In genomic region chr10:25928861-25929368, GRCm38 (mm10) we compare ENCODE assay signal across 11 mouse cellular contexts.
DNase-seq lines count a peak whose midpoint lies in the region; ATAC-seq lines count a peak whose summit lies in the region.
"Had no signal": no experiment of that assay in that cellular context is flagged by ENCODE, and none has a peak within 500 bp of the region (broad histone marks: within the 10 kb centered on the region; RNA-seq: fewer than 3 reads in every experiment).

No protein-coding gene starts in this region.

- H3K4me1 ChIP-seq in kidney, embryonic 14.5 days (ENCODE audit: control insufficient read depth, insufficient read depth, low read length) = peaks cover 12% of the 10 kb centered on the region; the same call in 1 of the 2 replicates
- H3K4me1 ChIP-seq in forebrain, embryonic 10.5 days = peaks cover 26% of the 10 kb centered on the region
- peaks cover 22% of the 10 kb centered on the region for H3K4me1 ChIP-seq in intestine, embryonic 16.5 days (ENCODE audit: control insufficient read depth, insufficient read depth, low read length)
- H3K4me1 ChIP-seq in neural tube, embryonic 13.5 days (replicated peaks) = peaks cover 19% of the 10 kb centered on the region

- H3K27me3 ChIP-seq in kidney, embryonic 14.5 days (ENCODE audit: control insufficient read depth, insufficient read depth, low read length) = no peaks in the 10 kb centered on the region
- 0 out of 2 replicates have a peak, but pooled peaks cover 4% of the 10 kb centered on the region for H3K27me3 ChIP-seq in forebrain, embryonic 10.5 days (ENCODE audit: poor library complexity, severe bottlenecking)
- H3K27me3 ChIP-seq in intestine, embryonic 16.5 days (replicated peaks; ENCODE audit: control insufficient read depth, insufficient read depth, low read length) = no peaks in the 10 kb centered on the region
- no peaks in the 10 kb centered on the region for H3K27me3 ChIP-seq in neural tube, embryonic 13.5 days
- H3K27me3 ChIP-seq: CH12.LX had no signal

- no peaks in the 10 kb centered on the region for H3K36me3 ChIP-seq in kidney, embryonic 14.5 days (ENCODE audit: control insufficient read depth, insufficient read depth, low read length)
- H3K36me3 ChIP-seq in forebrain, embryonic 10.5 days (replicated peaks) = no peaks in the 10 kb centered on the region
- no peaks in the 10 kb centered on the region for H3K36me3 ChIP-seq in intestine, embryonic 16.5 days (ENCODE audit: control insufficient read depth, insufficient read depth, low read length)
- no peaks in the 10 kb centered on the region for H3K36me3 ChIP-seq in neural tube, embryonic 13.5 days

- no peak overlapping the region for H3K27ac ChIP-seq in kidney, embryonic 14.5 days (ENCODE audit: low read depth, low read length)
- H3K27ac ChIP-seq in forebrain, embryonic 10.5 days = peak overlapping the region; percentile 64
- H3K27ac ChIP-seq in intestine, embryonic 16.5 days (ENCODE audit: low read length) = peak overlapping the region; percentile 46; the same call in 1 of the 2 replicates
- no peak overlapping the region for H3K27ac ChIP-seq in neural tube, embryonic 13.5 days (replicated peaks)

- no peaks in the 10 kb centered on the region for H3K9me3 ChIP-seq in kidney, embryonic 14.5 days (ENCODE audit: control insufficient read depth, low read length)
- H3K9me3 ChIP-seq in forebrain, embryonic 10.5 days = no peaks in the 10 kb centered on the region
- no peaks in the 10 kb centered on the region for H3K9me3 ChIP-seq in intestine, embryonic 16.5 days (ENCODE audit: control insufficient read depth, low read length)
- no peaks in the 10 kb centered on the region for H3K9me3 ChIP-seq in neural tube, embryonic 13.5 days

- WGBS in kidney, embryonic 14.5 days = 14% methylated on average over 8 of the region's 8 CpGs
- 41% methylated on average over 8 of the region's 8 CpGs for WGBS in forebrain, embryonic 10.5 days
- 30% methylated on average over 8 of the region's 8 CpGs for WGBS in intestine, embryonic 16.5 days
- 29% methylated on average over 8 of the region's 8 CpGs for WGBS in neural tube, embryonic 13.5 days

- H3K9ac ChIP-seq in kidney, embryonic 14.5 days (ENCODE audit: low read depth, low read length) = no peak overlapping the region
- H3K9ac ChIP-seq in intestine, embryonic 16.5 days (ENCODE audit: low read depth, low read length) = no peak overlapping the region
- H3K9ac ChIP-seq in neural tube, embryonic 13.5 days = no peak overlapping the region

- intact Hi-C loops in left cerebral cortex, postnatal 36 days (cut with DNase I) = no loop called here

- ATAC-seq in kidney, embryonic 14.5 days (ENCODE audit: low FRiP score, low TSS enrichment) = peak; percentile 76
- ATAC-seq in intestine, embryonic 16.5 days = peak; percentile 37
- peak; percentile 57; the same call in 1 of the 2 replicates for ATAC-seq in neural tube, embryonic 13.5 days (ENCODE audit: low read depth)

- DNase-seq in kidney, adult 11 months = no peak
- DNase-seq in forebrain, embryonic 10.5 days (ENCODE audit: extremely low spot score, low spot score) = no peak
- no peak for DNase-seq in left cerebral cortex, postnatal 36 days (ENCODE audit: low spot score in 2 of 2)
- no peak for DNase-seq in testis, postnatal 10 days (ENCODE audit: low spot score)
- DNase-seq in left cerebral cortex, adult 18-20 months (ENCODE audit: low spot score in 2 of 2) = no peak
- DNase-seq: cerebellum, adult 11 months; thymus, postnatal 25 days had no signal

- no peak overlapping the region for H3K4me3 ChIP-seq in kidney, embryonic 14.5 days (ENCODE audit: low read length)
- no peak overlapping the region for H3K4me3 ChIP-seq in forebrain, embryonic 10.5 days
- H3K4me3 ChIP-seq in intestine, embryonic 16.5 days (ENCODE audit: low read length) = no peak overlapping the region
- H3K4me3 ChIP-seq in neural tube, embryonic 13.5 days = no peak overlapping the region

- no peak overlapping the region for H3K4me2 ChIP-seq in kidney, embryonic 14.5 days (replicated peaks; ENCODE audit: low read depth, low read length)
- no peak overlapping the region for H3K4me2 ChIP-seq in intestine, embryonic 16.5 days (ENCODE audit: low read depth, low read length)
- no peak overlapping the region for H3K4me2 ChIP-seq in neural tube, embryonic 13.5 days

Comparison
In these comparisons a context has a peak if more than half of its experiments do, and no peak if none do; other contexts are left out.
1. H3K27ac ChIP-seq: peak in forebrain, embryonic 10.5 days (single experiment) and intestine, embryonic 16.5 days (single experiment); none in kidney, embryonic 14.5 days (single experiment) and neural tube, embryonic 13.5 days (single experiment).
2. Peak in every context shown above with its lines, with median percentiles within 50 percentile points of each other: ATAC-seq.